Mouse (Mus musculus) heart, postnatal 0 days (tissue): ENCODE measurements around the gene Olfr585.

ENCODE experiments used
- CTCF ChIP-seq: IDR thresholded peaks from 2 replicates; pipeline ENCODE4 v1.5.1; 2016; ENCODE audit warnings: antibody characterized with exemption, control low read depth, low read depth
- EP300 ChIP-seq: IDR thresholded peaks from 2 replicates; pipeline ENCODE4 v1.6.1; 2016; ENCODE audit warnings: antibody characterized with exemption, low read depth

- TF ChIP-seq CTCF (no peak), EP300 (no peak)
Observed at GRCm38 (mm10) chr7:103097420-103097819, at the start of gene Olfr585.
